Comparison of ENCODE assay signal across 14 mouse cellular contexts in the genomic region with DNA sequence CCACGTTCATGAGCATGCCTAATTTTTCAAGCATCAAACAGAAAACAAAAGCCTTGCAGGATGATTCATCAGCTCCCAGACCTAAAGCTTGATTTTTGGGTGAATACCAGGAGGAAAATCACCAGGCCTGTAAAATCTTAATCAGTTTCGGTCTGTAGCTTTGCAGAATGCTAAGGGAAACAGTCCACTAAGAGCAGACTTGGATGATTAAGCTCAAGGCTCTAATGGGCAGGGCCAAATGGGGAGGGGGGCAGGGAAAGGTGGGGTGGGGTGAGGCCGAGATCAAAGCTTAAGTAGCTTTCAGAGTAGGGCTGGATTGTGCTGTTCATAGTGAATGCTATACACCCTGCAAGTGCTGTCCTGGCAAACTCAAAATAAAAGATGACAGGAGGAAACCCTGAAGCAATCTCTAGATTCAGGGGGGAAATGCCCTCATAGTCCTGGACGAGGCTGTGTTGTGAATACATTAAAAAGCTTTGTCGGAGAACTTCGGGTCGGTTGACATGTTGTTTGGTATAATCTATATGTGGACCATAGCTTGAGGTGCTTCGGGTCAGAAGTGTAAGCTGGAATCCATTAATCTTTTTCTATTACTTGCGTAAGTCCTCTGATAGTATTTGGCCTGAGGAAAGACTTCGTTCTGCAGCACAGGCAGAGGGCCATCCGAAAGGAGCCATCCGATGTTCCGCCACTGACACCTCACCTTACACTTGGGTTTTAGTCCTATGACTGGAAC.
DNase-seq lines count a peak whose midpoint lies in the region; ATAC-seq lines count a peak whose summit lies in the region.
"Had no signal": no experiment of that assay in that cellular context is flagged by ENCODE, and none has a peak within 500 bp of the region (broad histone marks: within the 10 kb centered on the region; RNA-seq: fewer than 3 reads in every experiment).

No protein-coding gene starts in this region.

- no peak overlapping the region for H3K27ac ChIP-seq in midbrain, embryonic 11.5 days (ENCODE audit: low read depth, low read length)
- no peak overlapping the region for H3K27ac ChIP-seq in midbrain, embryonic 10.5 days (replicated peaks)
- H3K27ac ChIP-seq in hindbrain, embryonic 15.5 days (replicated peaks), result no peak overlapping the region
- H3K27ac ChIP-seq: gastrocnemius, adult 2 months had no signal

- H3K9me3 ChIP-seq in midbrain, embryonic 11.5 days (ENCODE audit: control insufficient read depth, low read length), result no peaks in the 10 kb centered on the region
- H3K9me3 ChIP-seq in midbrain, embryonic 10.5 days (replicated peaks), result no peaks in the 10 kb centered on the region
- no peaks in the 10 kb centered on the region for H3K9me3 ChIP-seq in hindbrain, embryonic 15.5 days

- 77% methylated on average over 13 of the region's 13 CpGs for WGBS in midbrain, embryonic 11.5 days
- 81% methylated on average over 13 of the region's 13 CpGs for WGBS in midbrain, embryonic 10.5 days
- whole genome bisulfite sequencing in hindbrain, embryonic 15.5 days, result 67% methylated on average over 13 of the region's 13 CpGs

- H3K36me3 ChIP-seq in midbrain, embryonic 11.5 days (ENCODE audit: control insufficient read depth, insufficient read depth, low read length), result no peaks in the 10 kb centered on the region
- no peaks in the 10 kb centered on the region for H3K36me3 ChIP-seq in midbrain, embryonic 10.5 days
- no peaks in the 10 kb centered on the region for H3K36me3 ChIP-seq in hindbrain, embryonic 15.5 days

- intact Hi-C loops in left cerebral cortex, postnatal 25 days (cut with DNase I), result no loop called here

- H3K27me3 ChIP-seq in midbrain, embryonic 11.5 days (ENCODE audit: control insufficient read depth, insufficient read depth, low read length), result no peaks in the 10 kb centered on the region
- H3K27me3 ChIP-seq in midbrain, embryonic 10.5 days (ENCODE audit: low read depth, poor library complexity, severe bottlenecking), result no peaks in the 10 kb centered on the region
- no peaks in the 10 kb centered on the region for H3K27me3 ChIP-seq in hindbrain, embryonic 15.5 days

- peak; percentile 5 for DNase-seq in embryo, embryonic 10.5 days (ENCODE audit: low spot score)
- no peak for DNase-seq in embryo, embryonic 9.5 days (ENCODE audit: extremely low spot score)
- peak; percentile 81 for DNase-seq in midbrain, embryonic 11.5 days (ENCODE audit: low spot score, missing footprints)
- DNase-seq in midbrain, embryonic 10.5 days (ENCODE audit: low spot score), result no peak
- no peak for DNase-seq in left cerebral cortex, adult 18-20 months (ENCODE audit: low spot score in 2 of 2)
- DNase-seq in urinary bladder, adult 2 months (ENCODE audit: low spot score), result no peak
- DNase-seq in left cerebral cortex, postnatal 25 days (ENCODE audit: low spot score in 2 of 2), result no peak
- DNase-seq: cerebellum, adult 9-11 months; gastrocnemius, adult 2 months; liver; right cerebral cortex, postnatal 4 days had no signal

- H3K4me1 ChIP-seq in midbrain, embryonic 11.5 days (ENCODE audit: control insufficient read depth, insufficient read depth, low read length), result peaks cover 5% of the 10 kb centered on the region
- peaks cover 14% of the 10 kb centered on the region for H3K4me1 ChIP-seq in midbrain, embryonic 10.5 days
- peaks cover 12% of the 10 kb centered on the region; the same call in 1 of the 2 replicates for H3K4me1 ChIP-seq in hindbrain, embryonic 15.5 days (replicated peaks)

- ATAC-seq in midbrain, embryonic 11.5 days (ENCODE audit: low FRiP score), result peak; percentile 54; the same call in 1 of the 2 replicates
- 0 out of 2 replicates have a peak, but pooled peaks have one; percentile 29 for ATAC-seq in hindbrain, embryonic 15.5 days (ENCODE audit: low FRiP score, low read depth)
- ATAC-seq: intestine, embryonic 16.5 days had no signal

- H3K9ac ChIP-seq in midbrain, embryonic 11.5 days (ENCODE audit: low read length), result no peak overlapping the region
- H3K9ac ChIP-seq in hindbrain, embryonic 15.5 days, result no peak overlapping the region

- no peak overlapping the region for H3K4me2 ChIP-seq in midbrain, embryonic 11.5 days
- H3K4me2 ChIP-seq in hindbrain, embryonic 15.5 days, result no peak overlapping the region

- no peak overlapping the region for H3K4me3 ChIP-seq in midbrain, embryonic 11.5 days (ENCODE audit: low read depth, low read length)
- no peak overlapping the region for H3K4me3 ChIP-seq in midbrain, embryonic 10.5 days
- H3K4me3 ChIP-seq in hindbrain, embryonic 15.5 days, result no peak overlapping the region
- H3K4me3 ChIP-seq: erythroblast, embryonic 14.5 days; gastrocnemius, adult 2 months had no signal

Comparison
In these comparisons a context has a peak if more than half of its experiments do, and no peak if none do; other contexts are left out.
1. DNase-seq: peak in embryo, embryonic 10.5 days (single experiment) and midbrain, embryonic 11.5 days (single experiment); none in embryo, embryonic 9.5 days (single experiment), midbrain, embryonic 10.5 days (single experiment), left cerebral cortex, adult 18-20 months (0 of 2), urinary bladder, adult 2 months (single experiment) and left cerebral cortex, postnatal 25 days (0 of 2).